Mouse (Mus musculus) spleen, embryonic (tissue): ENCODE measurements around the gene Tmem8b.

Source experiments
- CTCF ChIA-PET: fragments of 350-600 bp; sonication (Branson Sonifier 250); formaldehyde crosslinking; loops from one replicate; lab custom pipeline; 2022; lab: Charles Lee

Gene Tmem8b

GRCm38 (mm10) chr4:43713652-43714219 lies 45.0 kb downstream of the Tmem8b start:
- CTCF ChIA-PET: no interaction called here

DNA sequence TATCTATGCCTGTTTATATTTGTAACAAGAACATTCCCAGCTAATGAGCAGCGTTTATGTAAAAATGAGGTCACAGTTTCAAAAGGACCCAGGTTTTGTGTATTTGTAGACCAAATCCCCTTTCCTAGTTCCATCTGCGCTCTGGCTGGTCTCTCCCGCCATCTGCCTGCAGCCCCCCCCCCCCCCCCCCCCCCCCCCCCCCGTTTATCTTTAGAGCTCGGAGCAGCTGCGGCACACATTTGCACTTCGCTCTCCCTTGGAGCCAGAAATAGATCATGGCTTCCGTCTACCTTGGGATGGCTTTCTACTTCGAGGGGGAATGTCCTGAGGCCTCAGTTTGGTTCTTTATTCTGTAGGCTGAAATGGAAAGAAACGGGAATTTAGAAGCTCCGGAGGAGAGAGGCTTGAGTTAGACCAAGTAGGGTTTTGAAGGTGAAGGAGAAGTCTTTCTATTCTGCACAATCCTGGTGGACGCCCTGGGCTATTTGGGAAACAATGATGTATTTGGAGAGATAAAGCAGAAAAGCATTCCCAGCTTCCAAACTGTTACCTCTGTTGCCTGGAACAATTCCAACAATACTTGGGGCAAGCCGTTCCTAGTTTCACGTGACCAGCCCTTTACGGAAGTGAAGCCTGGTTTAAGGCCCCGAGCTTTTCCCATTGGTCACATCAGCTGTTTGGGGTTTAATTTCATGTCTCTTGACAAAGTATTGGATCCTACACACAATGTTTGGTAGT lies 51.9 kb downstream of the Tmem8b start:
- CTCF ChIA-PET: interaction anchor here (0.6 kb wide), 1 partner anchor 91 kb away, joined by 3 read pairs; no protein-coding TSS in a partner anchor

GRCm38 (mm10) chr4:43722191-43722590 lies 53.4 kb downstream of the Tmem8b start:
- CTCF ChIA-PET: interaction anchor here (0.5 kb wide), 1 partner anchor 94 kb away, joined by 4 read pairs; no protein-coding TSS in a partner anchor

DNA sequence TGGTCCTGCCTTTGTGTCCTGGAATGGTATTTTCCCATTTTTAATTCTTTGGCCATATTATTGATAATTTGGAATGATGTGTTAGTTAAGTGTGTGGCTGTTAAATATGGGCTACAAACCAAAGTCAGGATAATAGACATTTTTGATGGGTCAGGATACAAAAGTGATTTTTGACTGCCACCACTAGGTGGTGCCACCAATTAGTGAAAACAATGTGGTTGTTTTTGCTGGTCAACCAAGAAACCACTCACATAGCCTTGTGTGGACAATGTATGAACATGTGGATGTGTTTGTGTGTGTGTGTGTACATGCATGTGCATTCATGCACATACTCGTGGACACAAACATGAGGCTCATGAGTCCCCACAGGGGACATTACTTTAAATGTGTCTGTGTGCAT lies 56.0 kb downstream of the Tmem8b start:
- CTCF ChIA-PET: no interaction called here

GRCm38 (mm10) chr4:43726228-43726993 lies 57.6 kb downstream of the Tmem8b start:
- CTCF ChIA-PET: no interaction called here

DNA sequence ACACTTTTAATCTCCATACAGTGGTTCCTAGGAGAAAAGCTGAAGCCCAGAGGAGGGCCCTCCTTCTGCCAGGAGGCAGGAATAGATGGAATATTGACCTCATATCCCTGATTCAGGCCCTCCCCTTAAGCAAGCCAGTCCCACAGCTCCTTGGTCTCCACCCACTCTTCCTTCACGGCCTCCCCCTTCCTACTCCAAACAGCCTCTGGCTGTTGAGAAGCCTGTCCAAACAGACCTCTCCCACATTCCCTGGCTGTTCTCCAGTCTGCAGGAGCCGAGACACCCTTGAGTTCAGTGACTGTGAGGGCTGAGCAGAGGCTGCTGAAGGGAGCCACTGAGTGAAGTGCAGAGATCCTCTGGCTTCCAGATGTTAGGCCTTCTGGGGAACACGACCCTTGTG lies 58.2 kb downstream of the Tmem8b start, which contains the start of gene Hrct1:
Gene Hrct1, plus strand, starts transcription at position 194 of the 400 bp plus-strand sequence.
- CTCF ChIA-PET: no interaction called here

DNA sequence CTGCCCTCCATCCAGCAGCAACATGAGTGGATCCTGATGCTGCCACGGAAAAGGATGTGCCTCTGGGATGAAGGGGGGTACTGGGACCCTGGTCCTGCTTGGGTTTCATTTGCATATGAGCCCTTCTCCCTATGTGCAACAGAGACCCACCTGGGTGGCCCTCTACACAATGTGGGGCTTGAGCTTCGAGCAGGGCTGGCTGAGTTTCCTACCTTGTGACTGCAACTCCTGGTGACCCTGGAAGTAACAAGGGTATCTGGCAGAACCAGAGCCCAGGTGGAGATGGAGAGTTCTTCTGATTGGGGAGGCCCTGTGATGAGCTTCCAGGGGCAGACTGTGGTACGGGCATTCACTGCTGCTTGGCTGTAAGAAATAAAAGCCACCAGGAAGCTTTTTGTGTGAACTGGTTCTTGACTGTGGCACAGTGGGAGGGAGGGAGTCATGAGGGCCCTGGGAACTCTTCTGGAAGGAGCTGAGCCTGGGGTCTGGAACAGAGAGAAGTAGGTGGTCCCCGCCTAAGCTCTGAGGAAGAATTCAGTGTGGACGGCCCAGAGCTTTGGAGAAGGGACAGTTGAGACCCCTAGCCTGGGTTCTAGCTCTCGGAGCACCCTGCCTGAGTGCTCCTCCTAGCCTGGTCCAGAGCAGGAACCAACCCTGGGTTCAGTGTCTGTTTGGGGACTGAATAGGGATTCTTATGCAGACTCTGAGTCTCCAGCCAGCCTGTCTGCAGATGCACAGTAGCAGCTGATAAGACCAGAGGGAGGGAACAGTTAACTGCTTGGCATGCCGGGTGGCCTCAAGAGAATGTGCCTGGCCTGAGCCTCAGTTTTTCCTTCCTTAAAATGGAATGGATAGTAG lies 59.2 kb downstream of the Tmem8b start:
- CTCF ChIA-PET: no interaction called here

- CTCF ChIA-PET: no interaction called here
Observed at GRCm38 (mm10) chr4:43728576-43728954, 59.8 kb downstream of the Tmem8b start.

DNA sequence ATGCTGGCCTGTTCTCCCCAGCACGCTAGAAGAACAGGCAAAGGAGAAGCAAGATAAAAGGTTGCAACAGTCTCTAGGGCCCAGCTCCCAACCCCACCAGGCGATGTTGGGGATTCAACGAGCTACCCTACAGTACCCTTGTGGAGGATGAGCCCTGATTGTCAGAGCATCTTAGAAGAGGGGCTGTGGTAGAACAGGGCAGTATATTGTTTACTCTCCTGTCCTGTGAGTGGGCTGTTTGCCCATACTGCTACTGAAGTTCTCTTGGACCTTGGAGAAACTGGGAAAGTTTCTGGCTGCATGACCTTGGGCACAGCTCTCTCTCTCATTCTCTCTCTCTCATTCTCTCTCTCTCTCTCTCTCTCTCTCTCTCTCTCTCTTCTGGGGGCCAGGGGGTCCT lies 60.4 kb downstream of the Tmem8b start:
- CTCF ChIA-PET: no interaction called here

DNA sequence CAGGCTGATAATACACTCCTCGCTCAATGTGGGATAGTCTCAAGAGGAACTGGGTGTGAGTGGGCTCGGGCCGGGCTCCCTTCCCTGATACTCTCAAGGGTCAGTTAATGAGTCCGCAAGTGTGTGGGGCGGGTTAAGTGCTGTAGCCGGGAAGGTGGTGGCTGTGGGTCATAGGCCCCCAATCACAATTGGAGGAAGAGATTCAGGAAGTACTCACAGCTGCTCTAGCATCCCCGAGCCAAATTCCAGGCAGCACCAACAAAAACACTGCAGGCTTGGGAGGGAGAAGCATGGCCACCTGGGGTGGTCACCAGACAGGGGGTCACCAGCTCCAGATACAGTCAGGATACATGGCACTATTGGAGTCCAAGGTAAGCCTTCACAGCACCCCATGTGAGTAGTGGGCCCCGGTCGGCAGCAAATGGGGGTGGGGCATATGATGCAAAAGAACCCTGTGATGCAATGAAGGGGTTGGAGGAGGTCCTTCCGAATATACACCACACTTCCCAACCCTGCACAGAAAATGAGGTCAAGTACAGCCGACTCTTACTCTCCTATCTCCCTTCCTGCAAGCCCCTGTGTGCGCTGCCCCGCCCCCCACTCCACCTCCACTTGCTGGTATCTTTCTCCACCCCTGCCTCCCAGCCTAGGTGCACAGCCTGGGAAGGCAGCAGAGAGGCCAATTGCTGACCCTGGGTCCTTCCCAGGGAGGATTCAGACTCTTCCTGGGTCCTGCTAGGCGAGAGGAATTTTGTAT lies 61.2 kb downstream of the Tmem8b start, which contains the start of gene Spaar:
Gene Spaar, plus strand, starts transcription at position 241 of the 757 bp plus-strand sequence.
- CTCF ChIA-PET: no interaction called here

- CTCF ChIA-PET: no interaction called here
Observed at GRCm38 (mm10) chr4:43730750-43731297, 62.1 kb downstream of the Tmem8b start.

GRCm38 (mm10) chr4:43732171-43732570 lies 63.4 kb downstream of the Tmem8b start:
- CTCF ChIA-PET: no interaction called here

DNA sequence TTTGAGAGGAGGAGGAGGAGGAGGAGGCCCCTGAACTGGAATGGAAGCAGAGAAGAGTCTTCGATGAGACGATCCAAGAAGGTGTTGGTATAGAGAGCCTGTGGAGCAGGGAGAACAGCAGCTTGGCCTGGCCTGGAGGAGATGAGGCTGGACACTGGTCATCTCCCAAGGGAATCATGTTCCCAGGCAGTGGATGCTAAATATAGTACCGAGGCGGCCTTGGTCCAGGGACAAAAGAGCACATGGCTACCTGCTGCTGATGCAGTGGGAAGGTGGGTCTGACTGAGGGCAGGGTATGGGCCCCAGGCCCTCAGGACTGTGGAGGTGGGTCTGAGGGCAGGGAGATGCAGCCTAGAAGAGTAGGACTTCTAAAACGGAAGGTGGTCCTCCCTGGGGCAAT lies 64.4 kb downstream of the Tmem8b start:
- CTCF ChIA-PET: no interaction called here

GRCm38 (mm10) chr4:43737144-43737543 lies 68.4 kb downstream of the Tmem8b start:
- CTCF ChIA-PET: no interaction called here

DNA sequence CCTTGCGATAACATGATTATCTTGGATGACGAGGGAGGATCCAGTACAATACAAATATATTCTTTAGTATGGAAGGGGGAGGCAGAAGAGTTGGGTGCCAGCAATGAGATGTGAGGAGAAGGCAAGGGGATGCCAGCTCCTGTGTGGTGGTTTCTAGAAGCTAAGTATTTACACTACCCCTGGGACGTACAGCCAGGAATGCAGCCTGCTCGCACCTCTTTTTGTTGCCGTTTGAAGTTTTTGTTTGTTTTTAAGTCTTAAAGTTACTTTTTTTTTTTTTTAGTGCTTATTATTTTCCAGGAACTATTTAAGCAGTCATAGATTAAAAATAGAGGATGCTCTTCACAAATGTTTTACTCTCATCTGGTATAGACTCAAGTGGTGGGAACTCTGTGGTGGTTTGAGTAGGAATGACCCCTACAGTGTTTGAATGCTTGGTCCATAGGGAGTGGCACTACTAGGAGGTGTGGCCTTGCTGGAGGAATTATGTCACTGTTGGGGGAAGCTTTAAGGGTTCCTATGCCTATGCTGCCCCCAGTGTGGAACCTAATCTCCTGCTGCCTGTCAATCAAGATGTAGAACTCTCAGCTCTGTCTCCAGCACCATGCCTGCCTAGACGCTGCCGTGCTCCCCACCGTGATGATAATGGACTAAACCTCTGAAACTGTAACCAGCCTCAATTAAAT lies 70.4 kb downstream of the Tmem8b start:
- CTCF ChIA-PET: no interaction called here

DNA sequence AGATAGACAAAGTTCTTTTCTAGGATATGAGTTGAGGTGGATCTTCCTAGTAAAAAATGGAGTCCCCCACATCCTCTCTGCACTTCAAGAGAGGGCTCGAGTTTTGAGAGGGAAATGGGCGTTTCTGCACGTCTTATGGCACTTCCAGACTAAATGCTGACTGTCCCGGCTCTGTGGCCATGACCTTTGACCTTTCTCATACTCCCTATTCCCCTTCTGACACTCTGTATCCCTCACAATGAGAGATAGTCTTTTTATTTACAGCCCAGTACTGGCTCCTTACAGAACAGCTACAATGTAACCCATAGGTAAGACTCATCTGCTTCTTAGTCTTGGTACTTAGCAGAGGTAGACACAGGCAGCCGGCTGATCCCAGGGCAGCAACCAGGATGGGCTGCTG lies 72.8 kb downstream of the Tmem8b start:
- CTCF ChIA-PET: no interaction called here
